Mouse (Mus musculus) G1E (cell line): Measurements from ENCODE around the gene Ap3b1. TPM values are rescaled to one million over a fixed set of nuclear protein-coding genes. Genes with fewer than 3 reads are reported as not detected.

Experiments
- ATAC-seq: 2 replicates; pipeline ENCODE4 v1.8.0; 2016; ENCODE audit warnings: mild to moderate bottlenecking; ENCODE audit not compliant: insufficient number of reproducible peaks, poor library complexity, low FRiP score, severe bottlenecking; ENCODE audit errors: extremely low read depth
- DNase-seq: peaks from one replicate; pipeline ENCODE4 v3.0.0; 2012; ENCODE audit warnings: low spot score
- H3K27me3 ChIP-seq: 2 replicates; pipeline ENCODE4 v1.6.1; 2012; ENCODE audit warnings: mild to moderate bottlenecking, low read length, inconsistent platforms; ENCODE audit not compliant: insufficient read depth
- H3K36me3 ChIP-seq: replicated peaks from 2 replicates; pipeline ENCODE3; 2012; ENCODE audit warnings: mild to moderate bottlenecking, inconsistent platforms
- H3K4me1 ChIP-seq: 2 replicates; pipeline ENCODE4 v1.6.1; 2012; ENCODE audit warnings: low read depth, low read length, inconsistent platforms, mixed read lengths; ENCODE audit not compliant: insufficient read depth
- H3K4me3 ChIP-seq: 2 replicates; pipeline ENCODE4 v1.5.1; 2012; ENCODE audit warnings: low read depth, mild to moderate bottlenecking, inconsistent platforms, low read length, moderate library complexity, mixed read lengths
- H3K9me3 ChIP-seq: replicated peaks from 2 replicates; pipeline ENCODE4 v1.6.1; 2012; ENCODE audit warnings: inconsistent platforms
- CTCF ChIP-seq: IDR thresholded peaks from 2 replicates; pipeline ENCODE4 v1.5.1; 2012; ENCODE audit warnings: low read depth, low read length, inconsistent platforms, mixed read lengths
- GATA1 ChIP-seq: IDR thresholded peaks from 2 replicates; pipeline ENCODE4 v1.6.1; 2012; ENCODE audit warnings: borderline replicate concordance, low read length, inconsistent platforms, mixed read lengths
- GATA2 ChIP-seq: IDR thresholded peaks from 2 replicates; pipeline ENCODE4 v1.6.1; 2012; ENCODE audit warnings: low read depth, low read length, inconsistent platforms, borderline replicate concordance
- POLR2AphosphoS5 ChIP-seq: IDR thresholded peaks from 2 replicates; pipeline ENCODE4 v1.6.1; 2012; ENCODE audit warnings: low read depth, low read length, inconsistent platforms; ENCODE audit not compliant: insufficient replicate concordance
- TAL1 ChIP-seq: conservative IDR thresholded peaks from 2 replicates; pipeline ENCODE4 v1.6.1; 2012; ENCODE audit warnings: low read depth, low read length, inconsistent platforms, mixed read lengths
- polyA plus RNA-seq: library from polyadenylated mRNA; stranded (reverse); fragments of >175 nt; gene quantifications from 2 replicates; pipeline ENCODE4 v1.2.3, GENCODE M21; 2012
- total RNA-seq, 2 experiments: library from RNA; stranded (forward) in 1 of 2; stranded (reverse) in 1 of 2; fragments of 200-1000 nt in 1 of 2; fragments of >200 nt in 1 of 2; fragmentation: Nextera tagmentation in 1 of 2; gene quantifications; 2 replicates each; pipeline ENCODE4 v1.2.3; 2014 to 2017

Gene Ap3b1
- total and polyA plus RNA-seq, 3 experiments = 32.3 to 134 (median 126) TPM

GRCm38 (mm10) chr13:94400465-94400864 is 41.7 kb downstream of the Ap3b1 start:
- H3K4me1 ChIP-seq = no peaks in the 10 kb centered on the region
- no peaks in the 10 kb centered on the region for H3K27me3 ChIP-seq
- peaks cover 92% of the 10 kb centered on the region for H3K36me3 ChIP-seq
- DNase-seq = no peak
- ATAC-seq = no peak
- TF ChIP-seq POLR2AphosphoS5 = no peak
- no peak for TF ChIP-seq CTCF
- TF ChIP-seq GATA2 = no peak
- H3K9me3 ChIP-seq = no peaks in the 10 kb centered on the region
- no peak overlapping the region for H3K4me3 ChIP-seq

GRCm38 (mm10) chr13:94423600-94423999 is 64.8 kb downstream of the Ap3b1 start:
- H3K4me3 ChIP-seq = no peak overlapping the region
- peaks cover 57% of the 10 kb centered on the region for H3K36me3 ChIP-seq
- H3K4me1 ChIP-seq = peaks cover 2% of the 10 kb centered on the region; the same call in 1 of the 2 replicates
- DNase-seq (no peak), ATAC-seq (no peak)
- no peak for TF ChIP-seq GATA1
- no peak for TF ChIP-seq CTCF
- no peak for TF ChIP-seq GATA2
- no peak for TF ChIP-seq POLR2AphosphoS5
- no peak for TF ChIP-seq TAL1
- H3K9me3 ChIP-seq = no peaks in the 10 kb centered on the region
- H3K27me3 ChIP-seq = no peaks in the 10 kb centered on the region

- Histone ChIP-seq H3K9me3 (no peaks in the 10 kb centered on the region; the same call in 1 of the 2 replicates), H3K27me3 (no peaks in the 10 kb centered on the region), H3K4me3 (no peak overlapping the region), H3K36me3 (peaks cover 59% of the 10 kb centered on the region), H3K4me1 (peaks cover 13% of the 10 kb centered on the region)
- no peak for TF ChIP-seq POLR2AphosphoS5
- no peak for TF ChIP-seq GATA1
- no peak for TF ChIP-seq TAL1
- no peak for TF ChIP-seq GATA2
- no peak for TF ChIP-seq CTCF
- no peak for DNase-seq
- ATAC-seq = no peak
Measured at GRCm38 (mm10) chr13:94429567-94429966, 70.8 kb downstream of the Ap3b1 start.

GRCm38 (mm10) chr13:94439386-94439785 is 80.6 kb downstream of the Ap3b1 start:
- Histone ChIP-seq H3K4me1 (peaks cover 22% of the 10 kb centered on the region), H3K4me3 (no peak overlapping the region), H3K36me3 (peaks cover 75% of the 10 kb centered on the region), H3K9me3 (no peaks in the 10 kb centered on the region), H3K27me3 (no peaks in the 10 kb centered on the region)
- no peak for TF ChIP-seq GATA1
- no peak for TF ChIP-seq CTCF
- TF ChIP-seq GATA2 = no peak
- no peak for TF ChIP-seq POLR2AphosphoS5
- no peak for TF ChIP-seq TAL1
- no peak for ATAC-seq
- DNase-seq = no peak

- TF ChIP-seq POLR2AphosphoS5 = no peak
- no peak for TF ChIP-seq GATA1
- TF ChIP-seq CTCF = no peak
- no peak for TF ChIP-seq GATA2
- no peak for TF ChIP-seq TAL1
- ATAC-seq (no peak), DNase-seq (no peak)
- H3K4me1 ChIP-seq = peaks cover 16% of the 10 kb centered on the region
- no peaks in the 10 kb centered on the region for H3K9me3 ChIP-seq
- H3K4me3 ChIP-seq = no peak overlapping the region
- H3K27me3 ChIP-seq = no peaks in the 10 kb centered on the region
- H3K36me3 ChIP-seq = peaks cover 76% of the 10 kb centered on the region
Measured at GRCm38 (mm10) chr13:94441199-94441598, 82.4 kb downstream of the Ap3b1 start.

- peaks cover 73% of the 10 kb centered on the region for H3K36me3 ChIP-seq
- TF ChIP-seq CTCF (no peak), GATA1 (no peak), GATA2 (no peak), POLR2AphosphoS5 (no peak), TAL1 (no peak)
- H3K4me1 ChIP-seq = peaks cover 10% of the 10 kb centered on the region
- no peaks in the 10 kb centered on the region for H3K27me3 ChIP-seq
- DNase-seq = no peak
- no peaks in the 10 kb centered on the region for H3K9me3 ChIP-seq
- ATAC-seq = no peak
- H3K4me3 ChIP-seq = no peak overlapping the region
Measured at GRCm38 (mm10) chr13:94443411-94443810, 84.7 kb downstream of the Ap3b1 start.
